Mouse (Mus musculus) urinary bladder, postnatal 10 days (tissue): ENCODE measurements around the gene Col28a1.
"Not testable (repeated sequence)": the region's sequence is repeated elsewhere in the genome, so short reads cannot be mapped to it uniquely, and the experiment has no call there.

Experiments
- DNase-seq: peaks from one replicate; pipeline ENCODE4 v3.0.0; 2022; ENCODE audit warnings: low spot score

Col28a1 gene

DNA sequence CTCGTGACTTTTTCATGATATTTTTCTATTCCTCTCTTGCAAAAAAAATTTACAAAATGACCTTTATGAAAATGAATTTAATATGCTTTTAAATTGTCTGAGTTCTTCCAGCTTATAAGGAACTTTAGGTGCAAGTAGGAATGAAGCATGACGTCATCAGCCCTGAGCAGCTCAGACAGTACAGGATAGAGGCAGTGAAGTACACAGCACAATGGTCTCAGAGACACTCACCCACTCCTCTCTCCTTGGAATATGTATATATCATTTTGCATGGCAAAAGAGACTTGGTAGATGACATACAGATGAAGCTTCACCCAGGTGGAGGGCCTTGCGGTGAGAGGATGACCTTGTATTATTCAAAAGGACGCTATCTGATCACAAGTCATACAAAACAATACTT, 197.7 kb downstream of the Col28a1 start:
- no peak for DNase-seq

- no peak for DNase-seq
These were observed 208.8 kb downstream of the Col28a1 start for GRCm38 (mm10) chr6:7983646-7983979.

DNA sequence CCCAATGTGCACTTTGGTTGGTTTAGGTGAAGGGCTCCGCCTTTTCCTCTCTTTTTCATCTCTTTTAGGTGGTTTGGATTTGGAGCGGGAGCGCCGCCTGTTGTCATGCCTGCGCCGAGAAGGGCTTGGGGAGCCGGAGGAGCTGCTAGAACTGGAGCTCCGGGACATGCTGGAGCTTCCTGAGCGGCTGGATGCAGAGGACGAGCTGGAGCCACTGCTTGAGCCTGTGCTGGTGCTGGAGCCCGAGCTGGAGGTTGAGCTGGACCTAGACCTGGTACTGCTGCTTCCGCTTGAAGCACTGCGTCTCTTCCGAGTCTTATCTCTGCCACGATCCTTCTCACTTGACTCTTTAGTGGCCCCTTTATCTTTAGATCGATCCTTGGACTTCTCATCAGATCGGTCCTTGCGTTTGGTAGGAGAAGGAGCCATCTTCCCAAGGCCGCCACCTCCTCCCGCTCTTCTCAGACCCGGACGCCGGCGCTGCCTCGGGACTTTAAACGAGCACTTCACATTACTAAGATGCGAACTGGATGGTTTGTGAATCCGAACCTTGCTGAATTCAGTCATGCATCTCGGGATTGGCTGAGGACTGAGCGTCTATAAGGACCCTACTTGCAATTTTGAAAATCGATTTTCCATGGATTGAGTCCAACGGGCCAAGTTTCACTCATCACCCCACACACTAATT, 209.3 kb downstream of the Col28a1 start:
- DNase-seq: not testable (repeated sequence)

DNA sequence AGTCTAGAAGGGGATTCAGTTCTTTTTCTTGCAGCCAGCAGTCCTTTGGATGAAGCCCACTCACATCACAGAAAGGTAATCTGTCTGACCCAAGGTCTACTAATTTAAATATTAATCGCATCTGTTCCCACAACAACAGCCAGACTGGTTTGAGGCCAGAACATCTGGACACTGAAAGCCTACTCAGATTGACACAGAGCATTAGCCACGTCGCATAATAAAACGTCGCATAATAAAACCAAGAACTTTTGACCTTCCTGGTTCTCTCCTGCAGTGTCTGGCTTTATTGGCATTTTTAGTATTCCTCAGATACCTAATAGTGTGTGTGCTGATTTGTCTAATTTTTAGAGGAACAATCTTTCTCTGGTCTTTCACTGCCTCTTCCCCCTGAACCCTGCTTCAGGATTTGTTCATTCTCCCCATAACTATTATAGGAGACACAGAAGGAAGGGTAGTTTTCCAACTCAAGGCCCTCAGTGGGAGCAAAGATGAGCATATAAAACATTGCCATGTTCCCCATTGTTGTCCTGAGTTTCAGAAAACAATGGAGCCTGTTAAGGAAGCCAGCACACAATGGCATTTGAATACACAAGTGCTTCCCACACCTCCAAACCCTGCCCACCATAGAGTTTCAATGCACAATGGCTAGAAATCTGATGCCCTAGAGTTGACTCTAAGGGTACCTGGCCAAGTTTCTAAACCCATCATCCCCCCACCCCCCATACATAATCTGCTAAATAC, 221.2 kb downstream of the Col28a1 start:
- no peak for DNase-seq

DNA sequence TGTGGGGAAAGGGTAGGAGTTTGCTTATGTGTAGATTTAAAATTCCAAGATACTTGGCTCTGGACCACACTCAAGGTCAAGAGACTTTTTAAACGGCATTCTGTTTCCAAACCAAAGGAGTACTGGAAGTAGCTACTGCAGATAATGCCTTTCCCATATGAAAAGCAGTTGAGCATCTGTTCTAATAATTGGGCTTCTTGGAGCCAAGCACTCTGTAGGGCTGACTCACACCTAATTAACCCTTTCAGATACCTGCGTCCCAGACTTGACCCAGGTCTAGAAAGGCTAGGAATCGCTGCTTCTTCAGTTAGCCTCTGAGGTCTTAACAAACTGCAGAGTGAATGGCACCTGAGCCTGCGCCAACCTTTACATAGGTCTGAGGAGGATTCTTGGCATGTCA, 223.0 kb downstream of the Col28a1 start:
- no peak for DNase-seq

DNA sequence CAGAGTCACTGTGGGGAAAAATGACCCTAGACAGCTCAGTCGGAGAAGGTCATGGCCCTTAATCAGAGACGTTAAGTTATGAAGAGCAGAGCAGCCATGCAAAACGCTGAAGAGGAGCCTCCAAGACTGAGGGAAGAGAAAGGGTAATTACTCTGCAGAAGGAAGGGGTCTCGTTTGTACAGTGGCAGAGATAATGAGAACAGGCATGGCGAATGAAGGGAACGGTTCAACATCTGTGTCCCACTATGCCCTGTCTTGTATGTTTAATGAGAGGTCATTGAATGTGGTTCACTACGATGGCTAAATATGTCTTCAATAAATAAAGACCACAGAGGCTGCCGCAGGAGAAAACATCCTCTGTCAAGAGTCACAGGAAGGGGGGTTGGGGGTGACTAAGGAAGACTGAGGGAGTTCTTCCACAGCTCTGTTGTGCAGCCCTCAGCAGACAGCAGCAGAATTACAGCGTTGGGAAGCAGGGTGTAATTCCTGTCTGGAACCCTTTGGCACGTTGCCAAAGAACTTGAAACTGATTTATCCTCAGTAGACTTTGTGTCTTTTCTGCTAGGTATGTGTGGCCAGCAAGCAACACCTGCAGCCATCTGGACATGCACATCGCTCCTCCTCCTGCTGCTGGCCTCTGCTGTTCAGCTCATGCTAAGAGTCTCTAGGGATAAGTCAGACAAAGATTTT, 226.4 kb downstream of the Col28a1 start:
- DNase-seq: no peak

DNA sequence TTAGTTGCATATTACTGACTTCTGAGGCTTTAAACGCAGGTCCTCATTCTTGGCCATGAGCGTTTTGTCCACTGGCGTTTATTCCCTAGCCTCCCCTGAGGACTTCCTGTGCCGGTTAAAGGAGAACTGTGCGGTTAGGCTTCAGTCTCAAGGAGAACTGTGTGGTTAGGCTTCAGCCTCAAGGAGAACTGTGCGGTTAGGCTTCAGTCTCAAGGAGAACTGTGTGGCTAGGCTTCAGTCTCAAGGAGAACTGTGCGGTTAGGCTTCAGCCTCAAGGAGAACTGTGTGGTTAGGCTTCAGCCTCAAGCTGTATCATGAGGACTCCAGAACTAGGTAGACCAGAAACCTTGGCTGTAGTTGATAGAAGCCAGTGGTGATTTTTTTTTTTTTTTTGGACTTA, 229.7 kb downstream of the Col28a1 start:
- DNase-seq: no peak

GRCm38 (mm10) chr6:7952208-7952607, 240.2 kb downstream of the Col28a1 start:
- DNase-seq: no peak

DNA sequence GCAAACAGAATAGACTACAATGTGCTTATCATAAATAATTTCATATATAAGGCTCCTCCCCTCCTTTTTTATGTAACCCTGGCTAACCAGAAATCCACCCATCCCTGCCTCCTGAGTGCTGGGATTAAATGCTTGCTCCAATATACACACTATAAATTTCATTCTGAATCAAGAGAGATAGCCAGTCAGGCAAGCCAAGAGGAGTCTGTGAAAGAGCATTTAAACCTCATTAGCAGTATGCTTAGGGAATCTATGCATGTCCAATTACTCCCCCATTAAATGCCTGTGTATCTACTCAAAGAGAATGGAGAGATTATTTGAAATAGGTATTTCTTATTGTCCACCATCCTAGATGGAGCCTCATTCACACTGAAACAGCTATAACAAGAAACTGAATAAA, 240.6 kb downstream of the Col28a1 start:
- DNase-seq: no peak
